Mouse (Mus musculus): ENCODE measurements around the gene Dhx37. TPM values are rescaled to one million over a fixed set of nuclear protein-coding genes. Genes with fewer than 3 reads are reported as not detected.

Dhx37 gene
- polyA plus RNA-seq, 1 experiment from 2014 or later = 5.9 TPM

DNA sequence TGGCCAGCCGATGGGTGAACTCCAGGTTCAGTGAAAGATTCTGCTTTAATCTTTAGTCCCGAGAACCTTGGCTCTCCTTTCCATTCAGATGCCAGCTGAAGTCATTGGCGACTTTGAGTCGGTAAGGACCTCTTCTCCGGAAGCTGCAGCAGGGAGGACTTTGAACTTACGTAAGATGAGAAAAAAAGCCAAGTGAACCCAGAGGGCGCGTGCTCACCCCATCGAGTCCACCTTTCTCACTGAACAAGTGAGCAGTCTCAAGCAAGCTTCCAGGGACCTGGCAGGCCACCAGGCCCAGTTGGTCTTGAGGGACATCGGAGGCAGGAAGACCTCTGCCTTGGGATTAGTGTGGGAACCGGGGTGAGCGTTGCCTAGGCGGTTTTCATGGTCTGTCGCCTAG lies 33.3 kb upstream of the Dhx37 start:
- no peak for ATAC-seq
- H3K27me3 ChIP-seq (replicated peaks; ENCODE audit: insufficient read depth, low read length) = no peaks in the 10 kb centered on the region
- no peak overlapping the region for H3K4me3 ChIP-seq (ENCODE audit: low read depth, low read length)
- TF ChIP-seq EP300 (IDR thresholded peaks at IDR 0.05) (no peak), CTCF (IDR thresholded peaks at IDR 0.05) (no peak)
- 78% methylated on average over 14 of the region's 14 CpGs for WGBS
- H3K9me3 ChIP-seq (ENCODE audit: low read length) = no peaks in the 10 kb centered on the region
- H3K36me3 ChIP-seq (ENCODE audit: insufficient read depth, low read length) = no peaks in the 10 kb centered on the region
- no peak overlapping the region for H3K4me2 ChIP-seq (replicated peaks; ENCODE audit: low read depth, low read length)
- H3K9ac ChIP-seq (replicated peaks; ENCODE audit: low read depth) = no peak overlapping the region
- DNase-seq (ENCODE audit: low spot score) = no peak
- no peaks in the 10 kb centered on the region for H3K4me1 ChIP-seq (ENCODE audit: insufficient read depth, low read depth, low read length)
- H3K27ac ChIP-seq (ENCODE audit: low read length) = no peak overlapping the region

DNA sequence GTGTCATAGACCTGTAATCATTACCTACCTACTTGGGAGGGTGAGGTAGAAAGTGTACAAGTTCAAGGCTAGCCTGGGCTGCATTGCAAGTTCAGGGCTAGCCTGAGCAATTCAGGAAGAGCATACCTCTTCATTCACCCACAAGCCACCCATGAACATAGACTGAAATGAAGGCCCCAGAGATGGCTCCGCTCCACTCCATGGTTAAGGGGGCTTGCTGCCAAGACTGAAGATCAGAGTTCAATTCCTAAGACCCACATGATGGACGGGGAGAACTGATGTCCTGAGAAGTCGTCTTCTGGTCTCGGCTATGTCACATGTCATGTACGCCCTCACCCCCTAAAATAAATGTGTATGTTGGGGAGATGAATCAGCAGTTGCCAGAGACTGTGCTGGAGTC lies 32.6 kb upstream of the Dhx37 start:
- TF ChIP-seq EP300 (IDR thresholded peaks at IDR 0.05) = no peak
- TF ChIP-seq CTCF (IDR thresholded peaks at IDR 0.05) = no peak
- no peak for ATAC-seq
- 74% methylated on average over 5 of the region's 5 CpGs for WGBS
- no peak overlapping the region for H3K4me2 ChIP-seq (replicated peaks; ENCODE audit: low read depth, low read length)
- H3K27me3 ChIP-seq (replicated peaks; ENCODE audit: insufficient read depth, low read length) = no peaks in the 10 kb centered on the region
- no peaks in the 10 kb centered on the region for H3K9me3 ChIP-seq (ENCODE audit: low read length)
- H3K4me3 ChIP-seq (ENCODE audit: low read depth, low read length) = no peak overlapping the region
- H3K27ac ChIP-seq (ENCODE audit: low read length) = no peak overlapping the region
- no peaks in the 10 kb centered on the region for H3K4me1 ChIP-seq (ENCODE audit: insufficient read depth, low read depth, low read length)
- no peaks in the 10 kb centered on the region for H3K36me3 ChIP-seq (ENCODE audit: insufficient read depth, low read length)
- no peak overlapping the region for H3K9ac ChIP-seq (replicated peaks; ENCODE audit: low read depth)
- no peak for DNase-seq (ENCODE audit: low spot score)

DNA sequence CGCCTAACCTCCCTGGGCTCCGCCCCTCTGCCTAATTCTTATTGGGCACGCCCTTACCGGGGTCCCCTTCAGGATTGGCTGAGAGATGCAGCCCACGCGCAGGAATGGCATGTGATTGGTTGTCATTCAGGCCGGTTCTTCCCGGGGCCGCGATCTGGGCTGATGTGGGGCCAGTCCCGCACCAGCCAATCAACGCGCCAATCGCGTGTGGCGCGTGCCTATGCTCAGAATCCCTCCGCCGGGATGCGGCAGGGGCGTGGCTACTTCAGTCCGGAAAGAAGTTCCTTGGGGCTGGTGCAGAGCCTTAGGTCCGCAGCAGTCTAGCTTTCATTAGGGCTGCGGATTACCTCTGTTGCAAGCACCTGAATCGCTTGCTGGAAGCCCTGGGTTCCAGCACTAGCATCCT lies 31.8 kb upstream of the Dhx37 start:
- WGBS = under 1% methylated on average over 25 of the region's 25 CpGs
- Histone ChIP-seq H3K9me3 (ENCODE audit: low read length) (no peaks in the 10 kb centered on the region), H3K4me1 (ENCODE audit: insufficient read depth, low read depth, low read length) (no peaks in the 10 kb centered on the region), H3K4me3 (ENCODE audit: low read depth, low read length) (peak overlapping the region; percentile 10; the same call in 1 of the 2 replicates), H3K4me2 (replicated peaks; ENCODE audit: low read depth, low read length) (peak overlapping the region; percentile 30), H3K27ac (ENCODE audit: low read length) (no peak overlapping the region), H3K27me3 (replicated peaks; ENCODE audit: insufficient read depth, low read length) (no peaks in the 10 kb centered on the region), H3K9ac (replicated peaks; ENCODE audit: low read depth) (no peak overlapping the region), H3K36me3 (ENCODE audit: insufficient read depth, low read length) (no peaks in the 10 kb centered on the region)
- peak; percentile 99 for DNase-seq (ENCODE audit: low spot score)
- TF ChIP-seq EP300 (IDR thresholded peaks at IDR 0.05) = 0 out of 2 replicates have a peak, but pooled peaks have one; percentile 47
- no peak for TF ChIP-seq CTCF (IDR thresholded peaks at IDR 0.05)
- ATAC-seq = peak; percentile 100

DNA sequence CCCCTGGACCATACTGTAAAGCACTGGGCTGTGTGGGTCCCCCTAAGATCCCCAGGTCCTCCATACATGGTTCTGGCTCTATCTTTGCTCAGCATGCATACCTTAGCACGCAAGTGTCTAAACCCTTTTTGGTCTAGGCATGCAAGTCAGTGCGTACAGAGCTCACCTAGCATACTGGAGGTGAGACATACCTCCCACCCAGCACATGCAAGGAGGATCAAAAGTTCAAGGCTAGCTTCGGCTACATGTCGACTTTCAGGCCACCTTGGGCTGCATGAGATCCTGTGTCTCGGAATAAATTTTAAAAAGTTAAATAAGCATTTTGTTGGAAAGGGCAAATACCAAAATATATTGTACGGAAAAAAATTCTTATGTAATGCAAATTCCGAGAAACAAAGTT lies 31.3 kb upstream of the Dhx37 start:
- TF ChIP-seq CTCF (IDR thresholded peaks at IDR 0.05) (no peak), EP300 (IDR thresholded peaks at IDR 0.05) (no peak)
- no peak overlapping the region for H3K9ac ChIP-seq (replicated peaks; ENCODE audit: low read depth)
- H3K4me3 ChIP-seq (ENCODE audit: low read depth, low read length) = peak overlapping the region; percentile 10; the same call in 1 of the 2 replicates
- no peak overlapping the region; the same call in 1 of the 2 replicates for H3K27ac ChIP-seq (ENCODE audit: low read length)
- H3K4me1 ChIP-seq (ENCODE audit: insufficient read depth, low read depth, low read length) = no peaks in the 10 kb centered on the region
- peak overlapping the region; percentile 30; the same call in 1 of the 2 replicates for H3K4me2 ChIP-seq (replicated peaks; ENCODE audit: low read depth, low read length)
- ATAC-seq = no peak
- H3K36me3 ChIP-seq (ENCODE audit: insufficient read depth, low read length) = no peaks in the 10 kb centered on the region
- H3K27me3 ChIP-seq (replicated peaks; ENCODE audit: insufficient read depth, low read length) = no peaks in the 10 kb centered on the region
- no peaks in the 10 kb centered on the region for H3K9me3 ChIP-seq (ENCODE audit: low read length)
- no peak for DNase-seq (ENCODE audit: low spot score)
- 27% methylated on average over 7 of the region's 7 CpGs for WGBS

DNA sequence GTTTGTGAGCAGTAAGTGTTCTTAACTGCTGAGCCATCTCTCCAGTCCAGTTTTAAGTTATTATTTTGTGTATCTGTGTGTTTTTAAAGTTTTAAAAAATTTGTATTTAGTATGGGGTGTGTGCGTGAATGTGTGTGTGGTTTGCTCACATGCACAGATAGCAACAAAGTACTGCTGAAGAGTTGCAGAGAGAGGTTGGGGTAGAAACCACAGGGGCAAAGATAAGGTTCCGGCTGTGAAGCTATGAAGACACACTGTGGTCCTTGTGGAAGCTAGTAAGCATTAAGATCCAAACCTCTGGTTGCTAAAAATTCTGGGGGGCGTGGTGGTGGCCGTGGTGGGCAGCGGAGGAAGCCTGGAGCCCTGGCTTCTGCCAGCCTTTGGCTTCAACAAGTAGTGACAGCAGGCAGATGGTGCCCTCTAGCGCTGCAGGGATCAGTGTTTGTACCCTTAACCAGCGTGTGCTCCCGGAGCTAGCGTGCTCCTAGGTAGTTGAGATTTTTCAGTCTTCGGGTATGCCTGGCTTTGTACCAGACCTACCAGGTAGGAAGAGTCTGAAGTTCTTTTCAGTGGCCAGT lies 28.0 kb upstream of the Dhx37 start:
- no peak for TF ChIP-seq EP300 (IDR thresholded peaks at IDR 0.05)
- peak; percentile 73 for TF ChIP-seq CTCF (IDR thresholded peaks at IDR 0.05)
- H3K4me2 ChIP-seq (replicated peaks; ENCODE audit: low read depth, low read length) = no peak overlapping the region
- no peaks in the 10 kb centered on the region for H3K27me3 ChIP-seq (replicated peaks; ENCODE audit: insufficient read depth, low read length)
- no peak for ATAC-seq
- H3K9ac ChIP-seq (replicated peaks; ENCODE audit: low read depth) = no peak overlapping the region
- H3K36me3 ChIP-seq (ENCODE audit: insufficient read depth, low read length) = no peaks in the 10 kb centered on the region
- no peak overlapping the region for H3K4me3 ChIP-seq (ENCODE audit: low read depth, low read length)
- H3K9me3 ChIP-seq (ENCODE audit: low read length) = no peaks in the 10 kb centered on the region
- H3K4me1 ChIP-seq (ENCODE audit: insufficient read depth, low read depth, low read length) = no peaks in the 10 kb centered on the region
- 52% methylated on average over 10 of the region's 10 CpGs for WGBS
- DNase-seq (ENCODE audit: low spot score) = peak; percentile 57
- H3K27ac ChIP-seq (ENCODE audit: low read length) = no peak overlapping the region

DNA sequence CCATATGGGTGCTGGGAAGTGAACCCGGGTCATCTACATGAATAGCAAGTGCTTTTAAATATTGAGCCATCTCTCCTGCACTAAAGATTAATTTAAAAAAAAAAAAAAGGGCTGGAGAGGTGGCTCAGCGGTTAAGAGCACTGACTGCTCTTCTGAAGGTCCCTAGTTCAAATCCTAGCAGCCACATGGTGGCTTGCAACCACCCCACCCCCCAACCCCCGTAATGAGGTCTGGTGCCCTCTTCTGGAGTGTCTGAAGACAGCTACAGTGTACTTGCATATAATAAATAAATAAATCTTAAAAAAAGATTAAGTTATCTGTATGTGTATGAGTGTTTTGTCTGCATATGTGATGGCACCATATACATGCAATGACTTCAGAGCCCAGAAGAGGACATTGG lies 26.7 kb upstream of the Dhx37 start:
- no peak for DNase-seq (ENCODE audit: low spot score)
- WGBS = 83% methylated on average over 3 of the region's 3 CpGs
- H3K36me3 ChIP-seq (ENCODE audit: insufficient read depth, low read length) = no peaks in the 10 kb centered on the region

More for the DNA sequence above, 26.7 kb upstream of the Dhx37 start:
- Histone ChIP-seq H3K4me3 (ENCODE audit: low read depth, low read length) (no peak overlapping the region), H3K9me3 (ENCODE audit: low read length) (no peaks in the 10 kb centered on the region), H3K4me2 (replicated peaks; ENCODE audit: low read depth, low read length) (no peak overlapping the region), H3K27ac (ENCODE audit: low read length) (no peak overlapping the region), H3K4me1 (ENCODE audit: insufficient read depth, low read depth, low read length) (no peaks in the 10 kb centered on the region), H3K27me3 (replicated peaks; ENCODE audit: insufficient read depth, low read length) (no peaks in the 10 kb centered on the region), H3K9ac (replicated peaks; ENCODE audit: low read depth) (no peak overlapping the region)
- TF ChIP-seq CTCF (IDR thresholded peaks at IDR 0.05) = peak; percentile 33
- no peak for TF ChIP-seq EP300 (IDR thresholded peaks at IDR 0.05)
- no peak for ATAC-seq

Data from lung, postnatal 0 days (tissue).